Comparison of ENCODE assay signal across 9 mouse cellular contexts in the genomic region with DNA sequence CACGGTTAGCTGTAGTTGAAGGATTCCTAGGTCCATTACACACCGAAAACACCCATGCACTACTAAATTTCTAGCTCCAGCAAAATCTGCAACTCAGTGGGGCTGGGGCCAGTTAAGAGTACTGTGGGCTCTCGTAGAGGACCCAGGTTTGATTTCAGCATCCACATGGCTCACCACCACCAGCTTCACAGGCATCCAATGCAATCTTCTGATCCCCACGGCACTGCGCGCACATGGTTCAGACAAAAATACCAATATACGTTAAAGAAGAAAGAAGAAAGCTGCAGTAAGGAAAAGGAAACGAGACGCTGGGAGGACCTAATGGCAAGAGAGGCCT. TPM values are rescaled to one million over a fixed set of nuclear protein-coding genes. Genes with fewer than 3 reads are reported as not detected.
A peak's percentile ranks its signal among the peaks of the same experiment; 100 is the strongest.
DNase-seq lines count a peak whose midpoint lies in the region; ATAC-seq and TF ChIP-seq lines count a peak whose summit lies in the region.
"Had no signal": no experiment of that assay in that cellular context is flagged by ENCODE, and none has a peak within 500 bp of the region (broad histone marks: within the 10 kb centered on the region; RNA-seq: fewer than 3 reads in every experiment).

No protein-coding gene starts in this region.

- DNase-seq in heart, adult 18-20 months, result no peak
- no peak for DNase-seq in adrenal gland, adult (ENCODE audit: inconsistent age in 2 of 2, low spot score in 1 of 2)
- no peak for DNase-seq in cerebellum, adult 18-20 months
- DNase-seq in left cerebral cortex, adult 9 months (ENCODE audit: low spot score in 2 of 2), result no peak

- peak overlapping the region; percentile 73 for H3K9ac ChIP-seq in heart, embryonic 12.5 days
- H3K9ac ChIP-seq in ES-Bruce4 (ENCODE audit: low read depth, poor library complexity, severe bottlenecking), result peak overlapping the region; percentile 99
- H3K9ac ChIP-seq in forebrain, embryonic 15.5 days (replicated peaks), result peak overlapping the region; percentile 69

- 0% methylated on average over 9 of the region's 9 CpGs for WGBS in heart, embryonic 12.5 days
- WGBS in forebrain, embryonic 15.5 days, result 1% methylated on average over 9 of the region's 9 CpGs
- WGBS in macrophage (ENCODE audit: missing documents), result 2% methylated on average over 9 of the region's 9 CpGs

- H3K27me3 ChIP-seq in heart, embryonic 12.5 days (replicated peaks), result no peaks in the 10 kb centered on the region
- H3K27me3 ChIP-seq in ES-Bruce4 (ENCODE audit: control insufficient read depth, insufficient read depth, low read length, poor library complexity, severe bottlenecking), result no peaks in the 10 kb centered on the region
- no peaks in the 10 kb centered on the region for H3K27me3 ChIP-seq in forebrain, embryonic 15.5 days

- peak overlapping the region; percentile 92 for H3K4me2 ChIP-seq in heart, embryonic 12.5 days
- peak overlapping the region; percentile 93 for H3K4me2 ChIP-seq in forebrain, embryonic 15.5 days (replicated peaks)

- peak; percentile 9 for ATAC-seq in heart, embryonic 12.5 days (ENCODE audit: insufficient number of reproducible peaks, low FRiP score)
- ATAC-seq in forebrain, embryonic 15.5 days (replicated peaks), result peak; percentile 47

- TF ChIP-seq POLR2A in ES-Bruce4 (IDR thresholded peaks at IDR 0.05; ENCODE audit: insufficient read depth, low read length), result no peak

- peaks cover 24% of the 10 kb centered on the region for H3K4me1 ChIP-seq in heart, embryonic 12.5 days (replicated peaks)
- H3K4me1 ChIP-seq in ES-Bruce4 (ENCODE audit: control insufficient read depth, insufficient read depth, low read length), result no peaks in the 10 kb centered on the region
- peaks cover 30% of the 10 kb centered on the region for H3K4me1 ChIP-seq in forebrain, embryonic 15.5 days

- H3K4me3 ChIP-seq in heart, embryonic 12.5 days, result peak overlapping the region; percentile 92
- H3K4me3 ChIP-seq in ES-Bruce4 (ENCODE audit: low read depth, low read length) (peak overlapping the region; percentile 98), macrophage (ENCODE audit: inconsistent target) (peak overlapping the region; percentile 71)
- peak overlapping the region; percentile 88 for H3K4me3 ChIP-seq in forebrain, embryonic 15.5 days

- no peak for TF ChIP-seq CTCF in ES-Bruce4 (IDR thresholded peaks at IDR 0.05; ENCODE audit: low read depth, low read length)

- peaks cover 43% of the 10 kb centered on the region for H3K36me3 ChIP-seq in heart, embryonic 12.5 days
- H3K36me3 ChIP-seq in ES-Bruce4 (ENCODE audit: control insufficient read depth, insufficient read depth, low read length, poor library complexity, severe bottlenecking) (peaks cover 31% of the 10 kb centered on the region), macrophage (ENCODE audit: inconsistent target) (peaks cover 31% of the 10 kb centered on the region)
- H3K36me3 ChIP-seq in forebrain, embryonic 15.5 days, result peaks cover 33% of the 10 kb centered on the region

- no peaks in the 10 kb centered on the region for H3K9me3 ChIP-seq in heart, embryonic 12.5 days (replicated peaks)
- no peaks in the 10 kb centered on the region for H3K9me3 ChIP-seq in ES-Bruce4 (replicated peaks; ENCODE audit: control insufficient read depth, insufficient read depth, low read length, poor library complexity, severe bottlenecking)
- no peaks in the 10 kb centered on the region for H3K9me3 ChIP-seq in forebrain, embryonic 15.5 days

- peak overlapping the region; percentile 72 for H3K27ac ChIP-seq in heart, embryonic 12.5 days (ENCODE audit: poor library complexity, severe bottlenecking)
- H3K27ac ChIP-seq in ES-Bruce4 (ENCODE audit: insufficient read depth, low read length) (peak overlapping the region; percentile 78), macrophage (peak overlapping the region; percentile 78)
- peak overlapping the region; percentile 99 for H3K27ac ChIP-seq in forebrain, embryonic 15.5 days (replicated peaks)

- TF ChIP-seq EP300 in ES-Bruce4 (IDR thresholded peaks at IDR 0.05; ENCODE audit: insufficient read depth, low read depth, low read length), result no peak

- H3K79me2 ChIP-seq in macrophage (ENCODE audit: inconsistent target), result peaks cover 68% of the 10 kb centered on the region

RNA-seq across cellular contexts. Expression of a gene that starts 0.4 kb away (rescaled TPM):
- polyA plus RNA-seq in heart, embryonic 12.5 days (2016; fragmentation: Nextera tagmentation; extraction: Ambion mirVana), result 28.8 and 34.4 TPM in 2 replicates
- 10 to 100 TPM; 24.1 to 31.2 TPM for total RNA-seq in heart, adult 18-20 months (2021)
- polyA plus RNA-seq in ES-Bruce4 (2011; ENCODE audit: insufficient read depth, insufficient read length, low read depth, missing spikeins) (193 and 195 TPM in 2 replicates), macrophage (2018) (14.1 to 30.6 TPM (median 26.6 TPM) in 3 replicates)
- 57.9 and 64.1 TPM in 2 replicates for polyA plus RNA-seq in forebrain, embryonic 15.5 days (2015; fragmentation: Nextera tagmentation; extraction: Ambion mirVana)
- 100 to 1,000 TPM in 8 of 26 experiments, 10 to 100 TPM in 18; 25.6 to 142 (median 84.3) TPM for total RNA-seq in macrophage (2018; cell fraction: chromatin; rRNA removed)
- total RNA-seq in macrophage (2018; cell fraction: cytosol; rRNA removed), result 10 to 100 TPM; 17.2 to 33.6 (median 27.7) TPM
- total RNA-seq in macrophage (2018; cell fraction: nucleus; rRNA removed), result 100 to 1,000 TPM in 1 of 26 experiments, 10 to 100 TPM in 25; 23.2 to 100 (median 45.1) TPM

RNA-seq across cellular contexts. Expression of a gene that starts 9.7 kb away (rescaled TPM):
- polyA plus RNA-seq in heart, embryonic 12.5 days (2016; fragmentation: Nextera tagmentation; extraction: Ambion mirVana), result 102 and 109 TPM in 2 replicates
- 10 to 100 TPM; 84.5 to 87.7 TPM for total RNA-seq in heart, adult 18-20 months (2021)
- polyA plus RNA-seq in ES-Bruce4 (2011; ENCODE audit: insufficient read depth, insufficient read length, low read depth, missing spikeins) (82.4 and 96.1 TPM in 2 replicates), macrophage (2018) (143 to 170 TPM (median 168 TPM) in 3 replicates)
- polyA plus RNA-seq in forebrain, embryonic 15.5 days (2015; fragmentation: Nextera tagmentation; extraction: Ambion mirVana), result 141 and 150 TPM in 2 replicates
- 10 to 100 TPM; 21.0 to 98.6 (median 60.2) TPM for total RNA-seq in macrophage (2018; cell fraction: chromatin; rRNA removed)
- total RNA-seq in macrophage (2018; cell fraction: cytosol; rRNA removed), result 100 to 1,000 TPM; 134 to 231 (median 186) TPM
- total RNA-seq in macrophage (2018; cell fraction: nucleus; rRNA removed), result 100 to 1,000 TPM in 16 of 26 experiments, 10 to 100 TPM in 10; 61.2 to 153 (median 114) TPM

RNA-seq across cellular contexts. Expression of a gene that starts 11.3 kb away (rescaled TPM):
- 114 and 118 TPM in 2 replicates for polyA plus RNA-seq in heart, embryonic 12.5 days (2016; fragmentation: Nextera tagmentation; extraction: Ambion mirVana)
- total RNA-seq in heart, adult 18-20 months (2021), result 10 to 100 TPM; 64.7 to 67.3 TPM
- polyA plus RNA-seq in ES-Bruce4 (2011; ENCODE audit: insufficient read depth, insufficient read length, low read depth, missing spikeins) (170 and 171 TPM in 2 replicates), macrophage (2018) (120 to 138 TPM (median 122 TPM) in 3 replicates)
- 152 and 154 TPM in 2 replicates for polyA plus RNA-seq in forebrain, embryonic 15.5 days (2015; fragmentation: Nextera tagmentation; extraction: Ambion mirVana)
- 10 to 100 TPM in 25 of 26 experiments, 1 to 10 TPM in 1; 8.4 to 50.7 (median 25.6) TPM for total RNA-seq in macrophage (2018; cell fraction: chromatin; rRNA removed)
- 100 to 1,000 TPM in 19 of 26 experiments, 10 to 100 TPM in 7; 81.4 to 136 (median 111) TPM for total RNA-seq in macrophage (2018; cell fraction: cytosol; rRNA removed)
- 10 to 100 TPM; 19.1 to 59.8 (median 38.6) TPM for total RNA-seq in macrophage (2018; cell fraction: nucleus; rRNA removed)

RNA-seq across cellular contexts. Expression of a gene that starts 22.0 kb away (rescaled TPM):
- not detected in 2 replicates for polyA plus RNA-seq in heart, embryonic 12.5 days (2016; fragmentation: Nextera tagmentation; extraction: Ambion mirVana)
- not detected for total RNA-seq in heart, adult 18-20 months (2021)
- polyA plus RNA-seq in ES-Bruce4 (2011; ENCODE audit: insufficient read depth, insufficient read length, low read depth, missing spikeins) (0.70 and 1.2 TPM in 2 replicates), macrophage (2018) (not detected in 3 replicates)
- not detected in 2 replicates for polyA plus RNA-seq in forebrain, embryonic 15.5 days (2015; fragmentation: Nextera tagmentation; extraction: Ambion mirVana)
- total RNA-seq in macrophage (2018; cell fraction: chromatin; rRNA removed), result not detected
- total RNA-seq in macrophage (2018; cell fraction: cytosol; rRNA removed), result not detected
- not detected for total RNA-seq in macrophage (2018; cell fraction: nucleus; rRNA removed)
- total RNA-seq: hematopoietic stem cell, adult 5-6 weeks had no signal

RNA-seq across cellular contexts. Expression of a gene that starts 23.5 kb away (rescaled TPM):
- polyA plus RNA-seq in heart, embryonic 12.5 days (2016; fragmentation: Nextera tagmentation; extraction: Ambion mirVana), result 17.3 and 18.8 TPM in 2 replicates
- total RNA-seq in heart, adult 18-20 months (2021), result 1 to 10 TPM; 2.7 to 3.2 TPM
- polyA plus RNA-seq in ES-Bruce4 (2011; ENCODE audit: insufficient read depth, insufficient read length, low read depth, missing spikeins), result 25.1 and 26.3 TPM in 2 replicates
- polyA plus RNA-seq in forebrain, embryonic 15.5 days (2015; fragmentation: Nextera tagmentation; extraction: Ambion mirVana), result 63.0 and 67.1 TPM in 2 replicates
- total RNA-seq in macrophage (2018; cell fraction: chromatin; rRNA removed), result 10 to 100 TPM; 13.3 to 54.3 (median 32.7) TPM
- 10 to 100 TPM in 8 of 26 experiments, 1 to 10 TPM in 18; 6.3 to 13.1 (median 9.0) TPM for total RNA-seq in macrophage (2018; cell fraction: cytosol; rRNA removed)
- total RNA-seq in macrophage (2018; cell fraction: nucleus; rRNA removed), result 10 to 100 TPM in 24 of 26 experiments, 1 to 10 TPM in 2; 7.4 to 35.2 (median 18.6) TPM
- 4.8 to 12.5 TPM (median 8.4 TPM) in 3 replicates for polyA plus RNA-seq in macrophage (2018)
